Mouse (Mus musculus): Measurements from ENCODE around the gene Il18rap.

Gene Il18rap

DNA sequence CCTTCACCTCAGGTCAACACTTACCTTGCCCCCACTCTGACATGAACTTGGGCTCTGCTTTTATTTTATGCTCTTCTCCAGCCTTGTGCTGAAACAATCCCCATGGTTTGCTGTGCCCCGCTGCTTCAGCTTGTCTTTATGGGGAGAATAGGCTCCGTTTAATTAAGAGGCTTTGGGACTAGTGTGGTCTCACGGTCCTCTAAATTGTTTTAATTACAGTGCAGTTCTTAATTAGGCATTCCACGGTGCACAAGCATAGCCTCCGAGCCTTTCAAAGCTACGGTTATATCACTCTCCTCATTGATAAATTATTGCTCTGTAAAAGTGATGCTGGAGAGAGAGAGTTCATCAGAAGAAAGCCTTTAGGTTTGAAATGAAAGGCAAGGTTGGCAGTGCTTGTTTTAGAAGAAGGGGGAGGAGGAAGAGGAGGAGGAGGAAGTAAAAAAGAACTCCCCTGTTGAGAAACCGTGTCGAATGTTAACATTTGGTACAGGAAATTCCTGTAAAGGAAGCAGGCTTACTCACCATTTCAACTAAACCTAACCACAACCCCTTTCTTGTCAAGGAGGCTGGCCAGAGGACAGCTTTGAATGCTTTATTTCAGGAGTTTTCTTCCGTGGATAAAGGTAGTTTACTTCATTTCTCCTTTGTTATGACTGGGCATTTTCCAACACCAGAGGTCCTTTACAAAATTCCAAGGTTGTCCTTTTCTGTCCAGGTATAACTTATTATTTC is at the start of gene Il18rap:
TSS of gene Il18rap (plus strand) at position 512 of the 735 bp plus-strand sequence.
- DNase-seq (ENCODE audit: low spot score): no peak

DNA sequence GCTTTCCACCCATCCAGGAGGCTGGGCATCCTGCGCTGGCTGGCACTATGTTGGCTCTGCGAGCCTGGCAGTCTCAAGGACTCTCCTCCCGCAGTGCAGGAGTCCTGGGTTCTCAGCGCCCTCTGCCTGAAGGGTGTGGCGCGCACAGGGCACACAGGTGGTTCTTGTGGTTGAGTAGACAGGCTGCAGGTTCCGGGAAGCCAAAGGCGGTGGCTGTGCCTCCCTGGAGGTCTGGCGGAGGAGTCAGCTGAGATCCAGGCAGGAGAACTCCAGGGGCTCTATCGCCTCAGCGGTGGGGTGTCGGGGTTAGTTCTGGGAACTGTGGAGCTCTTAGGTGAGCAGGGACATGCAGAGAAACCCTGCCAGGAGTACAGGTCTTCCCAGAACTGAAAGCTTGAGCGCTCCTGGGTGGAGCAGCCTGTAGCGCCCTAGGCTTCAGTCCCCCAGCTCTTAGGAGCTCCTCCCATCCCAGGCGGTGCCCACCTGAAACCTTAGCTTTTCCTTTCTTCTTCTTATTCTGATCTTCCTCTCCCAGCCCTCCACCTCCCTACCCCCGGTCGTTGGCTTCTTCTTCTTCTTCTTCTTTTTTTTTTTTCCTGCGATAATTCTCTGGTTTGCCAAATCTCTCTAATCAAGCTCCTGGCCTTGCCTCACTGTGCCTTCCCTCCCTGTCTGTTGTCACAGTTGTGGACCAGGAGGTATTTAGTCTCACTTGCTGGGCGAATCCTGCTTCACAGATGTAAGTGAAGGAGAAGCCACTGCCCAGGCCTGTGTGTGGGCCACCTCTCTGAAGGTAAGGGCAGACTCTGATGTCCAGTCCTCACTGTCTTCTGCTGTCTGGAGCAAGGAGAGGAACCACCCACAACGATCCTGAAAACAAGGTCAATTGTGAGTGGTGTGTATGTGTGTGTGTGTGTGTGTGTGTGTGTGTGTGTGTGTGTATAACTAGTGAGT is 49.4 kb upstream of the Il18rap start, which contains the start of gene Il18r1:
TSS of gene Il18r1 (plus strand) at position 76 of the 954 bp plus-strand sequence.
- peak; percentile 5 for DNase-seq (ENCODE audit: low spot score)

- DNase-seq (ENCODE audit: low spot score): no peak
Measured at GRCm38 (mm10) chr1:40467306-40467705, 47.9 kb upstream of the Il18rap start.

DNA sequence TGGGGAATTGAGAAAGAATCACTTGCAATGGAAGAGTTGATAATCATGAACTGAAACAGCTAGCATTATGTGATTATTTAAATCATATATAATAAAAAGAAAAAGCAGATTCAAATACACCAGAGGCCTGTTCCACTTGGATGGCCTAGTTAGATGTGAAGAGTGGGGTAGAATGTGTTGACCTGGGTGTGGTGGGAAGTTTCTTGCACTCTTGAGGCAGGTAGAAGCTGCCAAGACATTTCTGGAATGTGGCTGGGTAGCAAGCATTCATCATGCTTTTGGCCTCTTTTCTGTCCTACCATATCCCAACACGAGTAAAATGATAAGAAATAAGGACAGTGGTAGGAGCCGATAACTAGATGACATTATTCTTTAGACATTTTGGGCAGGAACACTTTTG is 46.4 kb upstream of the Il18rap start:
- no peak for DNase-seq (ENCODE audit: low spot score)

DNA sequence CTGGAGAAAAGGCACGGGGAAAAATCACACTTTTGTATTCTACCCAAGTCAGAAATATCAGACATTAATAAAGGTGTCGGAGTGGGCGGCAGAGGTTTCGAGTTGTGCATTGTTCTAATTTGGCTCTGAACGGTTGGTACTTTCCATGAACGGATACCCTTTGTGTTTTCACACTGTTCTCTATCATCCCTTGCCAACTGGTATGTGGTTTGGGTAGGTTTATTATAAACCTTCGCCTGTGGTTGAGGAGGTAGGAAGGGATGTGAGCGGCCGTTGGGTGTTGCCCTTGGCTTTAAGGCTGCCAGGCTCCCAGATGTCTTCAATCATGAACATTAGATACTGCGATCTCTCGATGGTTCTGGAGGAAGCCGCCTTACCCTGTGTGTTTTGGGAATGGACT is 45.3 kb upstream of the Il18rap start:
- DNase-seq (ENCODE audit: low spot score): no peak

DNA sequence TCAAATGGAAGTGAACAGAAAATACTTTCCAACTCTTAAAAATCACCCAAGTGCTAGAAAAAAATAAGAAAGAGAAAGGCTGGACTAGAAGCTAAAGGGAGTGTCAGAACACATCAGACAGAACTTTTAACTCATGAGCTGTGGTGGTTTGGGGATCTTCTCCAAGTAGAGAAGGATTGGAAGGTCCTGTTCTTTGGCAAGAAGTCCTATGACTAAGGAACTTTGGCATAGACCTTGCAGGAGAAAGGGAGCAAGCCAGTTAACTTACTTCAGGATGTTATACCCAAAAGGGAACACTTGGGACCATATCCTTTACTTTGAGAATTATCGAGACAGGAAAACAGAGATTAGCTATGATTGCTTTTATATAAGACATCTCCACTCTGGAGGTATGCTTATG is 42.8 kb upstream of the Il18rap start:
- DNase-seq (ENCODE audit: low spot score): no peak

- no peak for DNase-seq (ENCODE audit: low spot score)
Measured at GRCm38 (mm10) chr1:40473640-40474039, 41.5 kb upstream of the Il18rap start.

- DNase-seq (ENCODE audit: low spot score): no peak
Measured at GRCm38 (mm10) chr1:40474336-40474735, 40.8 kb upstream of the Il18rap start.

- no peak for DNase-seq (ENCODE audit: low spot score)
Measured at GRCm38 (mm10) chr1:40475697-40476096, 39.5 kb upstream of the Il18rap start.

DNA sequence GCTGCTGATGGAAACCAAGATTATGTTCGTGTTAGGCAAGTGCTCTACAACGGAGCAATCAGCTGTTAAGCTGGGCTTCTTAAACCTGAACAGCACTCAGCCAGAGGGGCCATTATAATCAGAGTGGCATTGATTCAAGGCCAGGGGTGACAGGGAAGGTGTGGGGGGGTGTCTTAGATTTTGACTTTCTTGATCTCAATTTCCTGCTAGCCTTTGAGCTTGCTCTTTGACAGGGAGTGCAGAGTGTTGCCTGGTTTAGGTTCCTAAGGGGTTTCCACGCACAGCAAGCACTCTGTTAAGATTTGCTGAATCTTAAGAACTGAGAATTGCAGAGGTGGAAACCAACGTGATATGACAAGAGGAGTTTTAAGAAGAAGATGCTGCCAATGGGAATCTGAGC is 38.4 kb upstream of the Il18rap start:
- DNase-seq (ENCODE audit: low spot score): no peak

GRCm38 (mm10) chr1:40479505-40479923 is 35.6 kb upstream of the Il18rap start:
- DNase-seq (ENCODE audit: low spot score): no peak

DNA sequence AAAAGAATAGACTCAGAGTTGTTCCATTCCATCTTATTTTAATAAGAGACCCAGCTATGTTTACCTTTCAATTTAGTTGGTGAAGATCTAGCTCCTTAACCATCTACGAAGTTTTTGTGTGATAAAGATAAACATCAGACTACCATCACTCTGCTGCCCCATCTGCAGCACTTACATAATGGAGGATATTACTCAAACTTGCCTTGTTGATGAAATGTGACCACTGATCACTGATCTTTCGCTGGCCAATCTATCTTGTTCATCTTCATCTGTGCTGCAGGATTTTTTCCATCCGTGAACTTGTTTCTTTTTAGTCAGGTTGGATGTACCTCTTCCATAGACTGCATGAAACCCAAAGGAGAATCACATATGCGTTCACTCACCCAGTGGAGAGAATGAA is 20.6 kb upstream of the Il18rap start:
- DNase-seq (ENCODE audit: low spot score): no peak

- DNase-seq (ENCODE audit: low spot score): no peak
Measured at GRCm38 (mm10) chr1:40499708-40500107, 15.5 kb upstream of the Il18rap start.

DNA sequence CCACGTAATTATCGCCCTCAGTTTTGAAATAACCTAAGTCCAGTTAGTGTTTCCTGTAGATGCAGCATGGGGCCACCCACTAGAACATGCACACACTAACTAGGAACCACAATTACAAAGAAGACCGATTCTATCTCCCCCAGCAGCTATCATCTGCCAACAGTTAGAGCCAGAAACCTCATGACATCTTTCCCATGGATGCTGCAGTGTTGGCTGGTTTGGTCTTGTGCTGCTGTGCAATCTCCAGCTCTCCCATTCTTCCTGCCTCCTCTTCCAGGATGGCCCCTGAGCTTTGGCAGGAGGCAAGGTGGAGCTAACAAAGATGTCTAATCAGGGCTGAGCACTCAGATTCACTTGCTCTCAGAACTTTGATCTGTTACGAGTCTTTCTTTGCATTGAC is 14.0 kb upstream of the Il18rap start:
- no peak for DNase-seq (ENCODE audit: low spot score)

DNA sequence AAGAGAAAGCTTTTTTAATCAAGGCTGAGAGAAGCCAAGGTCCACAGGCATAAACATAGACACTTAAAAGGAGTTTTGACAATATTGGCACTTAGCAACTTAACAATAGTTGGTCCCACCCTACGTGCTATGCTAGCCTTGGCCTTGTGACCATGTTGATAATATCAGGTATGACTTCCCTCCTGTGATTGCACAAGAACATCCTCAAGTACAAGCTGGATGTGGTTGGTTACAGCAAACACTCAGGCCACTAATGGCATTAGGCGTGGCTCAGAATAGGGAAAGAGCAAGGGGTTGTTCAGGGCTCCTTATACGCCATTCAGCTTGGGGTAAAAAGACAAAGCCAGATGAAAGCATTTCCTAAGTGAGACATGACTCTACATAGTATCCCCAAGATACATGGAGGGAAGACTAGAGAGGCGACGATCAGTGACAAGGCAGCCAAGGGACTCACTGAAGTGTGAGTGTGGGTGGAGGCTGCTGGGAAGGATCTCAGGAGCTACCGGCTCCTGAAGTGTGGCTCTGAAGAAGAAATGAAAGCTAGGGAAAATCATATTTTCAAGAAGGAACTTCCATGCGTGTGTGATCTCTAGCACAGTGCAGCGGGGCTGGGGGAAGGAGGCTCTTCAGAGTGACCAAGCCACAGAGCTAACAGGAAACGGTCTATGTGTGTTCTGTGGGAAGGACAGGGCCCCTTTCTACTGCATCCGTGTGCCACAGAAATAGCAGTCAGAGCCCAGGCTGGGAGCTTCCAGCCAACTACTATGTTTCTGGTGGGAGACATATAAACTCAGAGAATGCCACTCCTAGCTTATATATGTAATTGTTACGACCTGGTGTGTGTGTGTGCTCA is 13.4 kb upstream of the Il18rap start:
- no peak for DNase-seq (ENCODE audit: low spot score)

DNA sequence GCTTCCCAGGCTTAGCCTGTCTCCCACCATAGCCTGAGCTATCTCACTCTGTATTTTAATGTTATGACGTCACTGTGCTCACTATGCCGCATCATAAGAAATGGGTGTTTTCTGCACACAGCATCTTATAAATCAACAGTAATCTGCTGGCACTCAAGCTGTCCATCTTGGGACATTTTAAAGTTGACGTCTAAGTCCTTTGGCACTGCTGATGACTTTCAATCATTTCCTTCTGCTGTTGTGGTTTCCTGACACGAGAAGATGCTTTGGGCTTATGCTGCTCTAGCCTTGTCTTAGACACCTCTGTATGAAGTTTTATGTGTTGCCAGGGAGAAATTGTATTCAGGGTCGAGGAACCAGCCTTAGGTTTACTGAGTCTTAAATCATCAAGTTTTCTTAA is 10.6 kb upstream of the Il18rap start:
- no peak for DNase-seq (ENCODE audit: low spot score)

DNA sequence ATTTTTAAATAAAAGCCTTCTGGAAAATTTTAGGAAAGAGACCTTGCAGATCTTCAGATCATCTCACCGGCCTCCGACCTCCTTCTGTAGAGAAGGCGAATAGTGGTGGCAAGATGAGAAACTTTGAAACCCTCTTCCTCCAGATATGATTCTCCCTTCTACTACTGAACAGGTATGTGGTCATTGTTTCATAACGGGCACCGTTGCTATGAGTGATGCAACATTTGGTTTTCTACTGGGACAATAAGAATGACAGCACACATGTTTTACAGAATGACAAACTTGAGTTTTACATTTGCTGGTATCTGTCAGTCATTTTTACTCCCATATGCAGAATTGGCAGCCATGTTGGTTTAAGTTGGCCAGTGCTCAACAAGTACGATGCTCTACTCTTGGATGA is 1.2 kb downstream of the Il18rap start:
- DNase-seq (ENCODE audit: low spot score): no peak

DNA sequence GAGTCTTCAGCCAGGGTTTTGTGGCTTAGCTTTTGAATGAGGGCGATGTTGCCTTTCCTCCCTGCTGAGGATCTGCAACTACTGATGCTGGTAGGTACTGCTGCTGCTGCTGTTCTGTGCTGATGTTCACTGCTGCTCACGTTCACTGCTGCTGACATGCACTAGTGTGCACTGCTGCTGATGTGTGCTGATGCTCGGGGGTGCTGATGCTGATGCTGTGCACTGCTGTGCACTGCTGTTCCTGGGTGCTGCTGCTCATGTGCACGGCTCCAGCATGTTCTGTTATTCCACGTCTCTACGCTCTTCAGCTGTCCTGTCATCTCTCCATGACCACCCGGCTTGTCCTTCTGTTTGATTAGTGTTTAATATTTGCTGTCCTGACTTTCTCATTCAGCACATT is 7.8 kb downstream of the Il18rap start:
- no peak for DNase-seq (ENCODE audit: low spot score)

- no peak for DNase-seq (ENCODE audit: low spot score)
Measured at GRCm38 (mm10) chr1:40523971-40524722, 9.0 kb downstream of the Il18rap start.

DNA sequence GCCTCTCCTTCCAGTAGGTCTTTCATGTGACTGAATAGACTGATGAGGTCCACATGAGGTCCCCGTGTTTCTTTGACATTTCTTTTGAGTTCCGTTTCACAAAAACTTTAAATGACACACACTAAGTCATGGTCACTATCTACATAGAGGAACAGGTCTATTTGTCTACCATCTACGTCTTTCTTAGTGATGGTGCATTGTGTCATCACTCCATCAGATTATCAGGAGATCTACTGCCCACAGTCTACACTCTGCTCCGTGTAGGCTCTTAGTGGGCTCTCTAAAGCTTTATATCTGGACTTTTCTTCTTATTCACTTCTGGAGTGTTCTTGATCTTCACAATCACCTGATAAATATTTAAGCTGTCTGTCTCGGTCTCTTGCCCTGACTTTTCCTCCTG is 14.1 kb downstream of the Il18rap start:
- DNase-seq (ENCODE audit: low spot score): no peak

GRCm38 (mm10) chr1:40537577-40537976 is 22.4 kb downstream of the Il18rap start:
- DNase-seq (ENCODE audit: low spot score): no peak

Data from c-Kit-positive CD71-positive TER-119-positive erythroid progenitor cells, embryonic 14.5 days (primary cell).